Mouse (Mus musculus): ENCODE measurements around the gene Slc9a3r2. TPM values are rescaled to one million over a fixed set of nuclear protein-coding genes. Genes with fewer than 3 reads are reported as not detected.

Gene Slc9a3r2
- total and polyA plus RNA-seq, 3 experiments = 100.0 to 125 (median 110) TPM

DNA sequence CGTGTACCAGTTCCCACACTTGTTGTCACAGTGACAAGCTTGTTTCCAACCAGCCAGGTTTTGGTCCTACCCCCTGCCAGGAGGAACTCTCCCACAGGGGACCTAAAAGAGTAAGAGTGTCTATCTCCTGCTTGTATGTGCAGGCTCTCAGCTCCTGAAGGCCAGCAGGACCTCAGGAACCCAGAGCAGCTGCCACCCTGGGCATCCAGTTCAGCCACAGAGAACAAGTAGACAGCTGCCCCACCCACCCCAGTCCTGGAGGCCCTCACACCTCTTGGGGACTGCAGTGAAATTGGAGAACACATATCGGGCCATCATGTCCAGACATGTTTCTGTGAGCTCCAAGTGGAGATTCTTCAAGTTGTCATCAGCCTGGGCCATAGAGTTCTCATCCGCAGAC lies 45.6 kb downstream of the Slc9a3r2 start:
- Histone ChIP-seq H3K27ac (no peak overlapping the region), H3K36me3 (ENCODE audit: control insufficient read depth, insufficient read depth, low read length) (no peaks in the 10 kb centered on the region), H3K9ac (ENCODE audit: low read depth, low read length) (no peak overlapping the region), H3K79me2 (replicated peaks; ENCODE audit: control insufficient read depth, insufficient read depth, low read length) (no peaks in the 10 kb centered on the region), H3K4me1 (ENCODE audit: control insufficient read depth, insufficient read depth, low read length) (no peaks in the 10 kb centered on the region), H3K4me3 (no peak overlapping the region), H3K27me3 (ENCODE audit: control insufficient read depth, insufficient read depth, low read length) (no peaks in the 10 kb centered on the region)
- DNase-seq = no peak
- TF ChIP-seq POLR2A (IDR thresholded peaks at IDR 0.05; ENCODE audit: insufficient read depth, low read depth, low read length) (no peak), EP300 (IDR thresholded peaks at IDR 0.05; ENCODE audit: insufficient read depth, low read depth, low read length) (no peak), CTCF (IDR thresholded peaks at IDR 0.05) (no peak)
- intact Hi-C loops (cut with DNase I) = no loop called here
- 81% methylated on average over 3 of the region's 3 CpGs for WGBS

DNA sequence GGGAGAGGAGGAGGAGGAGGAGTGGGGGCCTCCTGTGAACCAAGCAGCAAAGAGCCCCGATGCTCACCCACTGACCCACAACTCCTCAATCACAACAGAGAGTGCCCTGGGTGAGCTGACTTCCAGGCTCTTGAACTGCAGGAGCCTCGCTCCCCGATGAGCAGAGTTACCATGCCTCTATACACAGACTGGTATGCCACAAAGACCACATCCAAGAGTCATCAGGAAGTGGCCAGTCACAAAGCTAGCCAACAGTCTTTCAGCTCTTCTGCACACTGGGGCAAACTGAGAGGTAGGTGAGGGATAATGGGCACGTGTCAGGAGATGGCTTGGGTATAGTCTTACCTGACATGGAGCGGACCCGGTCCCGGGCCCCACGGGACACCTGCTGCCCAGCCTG lies 46.2 kb downstream of the Slc9a3r2 start:
- 89% methylated on average over 8 of the region's 8 CpGs for WGBS
- Histone ChIP-seq H3K4me1 (ENCODE audit: control insufficient read depth, insufficient read depth, low read length) (no peaks in the 10 kb centered on the region), H3K27me3 (ENCODE audit: control insufficient read depth, insufficient read depth, low read length) (no peaks in the 10 kb centered on the region), H3K36me3 (ENCODE audit: control insufficient read depth, insufficient read depth, low read length) (no peaks in the 10 kb centered on the region), H3K27ac (no peak overlapping the region), H3K9ac (ENCODE audit: low read depth, low read length) (no peak overlapping the region), H3K79me2 (replicated peaks; ENCODE audit: control insufficient read depth, insufficient read depth, low read length) (no peaks in the 10 kb centered on the region), H3K4me3 (no peak overlapping the region)
- no peak for DNase-seq
- TF ChIP-seq EP300 (IDR thresholded peaks at IDR 0.05; ENCODE audit: insufficient read depth, low read depth, low read length) = no peak
- TF ChIP-seq POLR2A (IDR thresholded peaks at IDR 0.05; ENCODE audit: insufficient read depth, low read depth, low read length) = no peak
- TF ChIP-seq CTCF (IDR thresholded peaks at IDR 0.05) = no peak
- intact Hi-C loops (cut with DNase I) = no loop called here

DNA sequence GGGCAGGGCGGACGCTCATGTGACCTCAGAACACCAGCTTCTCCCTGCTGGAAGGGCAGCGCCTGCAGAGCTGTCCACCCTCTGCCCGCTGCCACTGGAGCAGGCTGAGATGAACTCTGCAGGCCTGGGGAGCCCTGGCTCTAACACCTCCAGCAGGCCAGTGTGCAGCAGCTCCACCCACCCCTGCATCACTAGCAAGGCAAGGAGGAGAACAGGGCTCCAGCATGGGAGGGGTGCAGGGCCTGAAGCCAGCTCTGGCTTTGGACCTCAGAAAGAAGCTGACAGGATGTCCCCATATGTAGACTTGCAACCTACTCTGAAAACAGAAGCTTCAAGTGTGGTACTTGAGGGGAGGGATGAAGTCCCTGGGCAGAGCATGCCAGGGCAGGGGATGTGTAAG lies 49.6 kb downstream of the Slc9a3r2 start:
- TF ChIP-seq EP300 (IDR thresholded peaks at IDR 0.05; ENCODE audit: insufficient read depth, low read depth, low read length) (no peak), POLR2A (IDR thresholded peaks at IDR 0.05; ENCODE audit: insufficient read depth, low read depth, low read length) (no peak), CTCF (IDR thresholded peaks at IDR 0.05) (no peak)
- no peak overlapping the region for H3K27ac ChIP-seq
- H3K4me1 ChIP-seq (ENCODE audit: control insufficient read depth, insufficient read depth, low read length) = no peaks in the 10 kb centered on the region
- H3K9ac ChIP-seq (ENCODE audit: low read depth, low read length) = no peak overlapping the region
- H3K27me3 ChIP-seq (ENCODE audit: control insufficient read depth, insufficient read depth, low read length) = no peaks in the 10 kb centered on the region
- no peak overlapping the region for H3K4me3 ChIP-seq
- 88% methylated on average over 4 of the region's 4 CpGs for WGBS
- intact Hi-C loops (cut with DNase I) = no loop called here
- DNase-seq = no peak
- H3K79me2 ChIP-seq (replicated peaks; ENCODE audit: control insufficient read depth, insufficient read depth, low read length) = no peaks in the 10 kb centered on the region
- no peaks in the 10 kb centered on the region for H3K36me3 ChIP-seq (ENCODE audit: control insufficient read depth, insufficient read depth, low read length)

DNA sequence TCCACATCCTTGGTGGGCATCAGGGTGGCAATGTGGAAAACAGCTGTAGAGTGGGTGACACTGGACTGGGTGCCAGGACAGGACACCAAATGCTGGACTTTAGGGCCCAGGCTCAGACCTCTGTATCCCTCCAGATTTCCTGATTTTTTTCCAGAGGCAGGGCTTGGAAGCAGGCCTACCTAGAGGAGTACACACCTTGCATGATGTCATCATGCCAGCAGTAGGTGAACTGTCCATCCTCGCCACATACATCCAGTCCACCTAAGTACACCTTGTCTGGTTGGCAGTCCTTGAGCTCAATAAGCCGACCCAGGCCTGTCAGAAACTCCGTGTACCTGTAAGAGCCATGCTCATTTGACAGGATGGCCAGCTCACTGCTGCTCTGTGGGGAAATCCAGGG lies 52.1 kb downstream of the Slc9a3r2 start:
- no peak overlapping the region for H3K27ac ChIP-seq
- intact Hi-C loops (cut with DNase I) = loop anchor here (5.0 kb wide), 1 partner anchor 54 kb away; the partner anchor contains the start of gene Slc9a3r2
- 0 out of 2 replicates have a peak, but pooled peaks have one; percentile 15 for TF ChIP-seq POLR2A (IDR thresholded peaks at IDR 0.05; ENCODE audit: insufficient read depth, low read depth, low read length)
- TF ChIP-seq EP300 (IDR thresholded peaks at IDR 0.05; ENCODE audit: insufficient read depth, low read depth, low read length) = no peak
- TF ChIP-seq CTCF (IDR thresholded peaks at IDR 0.05) = no peak
- WGBS = 93% methylated on average over 3 of the region's 3 CpGs
- H3K36me3 ChIP-seq (ENCODE audit: control insufficient read depth, insufficient read depth, low read length) = no peaks in the 10 kb centered on the region
- no peak overlapping the region for H3K4me3 ChIP-seq
- DNase-seq = no peak
- H3K79me2 ChIP-seq (replicated peaks; ENCODE audit: control insufficient read depth, insufficient read depth, low read length) = no peaks in the 10 kb centered on the region
- no peaks in the 10 kb centered on the region for H3K27me3 ChIP-seq (ENCODE audit: control insufficient read depth, insufficient read depth, low read length)
- H3K4me1 ChIP-seq (ENCODE audit: control insufficient read depth, insufficient read depth, low read length) = no peaks in the 10 kb centered on the region
- H3K9ac ChIP-seq (ENCODE audit: low read depth, low read length) = no peak overlapping the region

DNA sequence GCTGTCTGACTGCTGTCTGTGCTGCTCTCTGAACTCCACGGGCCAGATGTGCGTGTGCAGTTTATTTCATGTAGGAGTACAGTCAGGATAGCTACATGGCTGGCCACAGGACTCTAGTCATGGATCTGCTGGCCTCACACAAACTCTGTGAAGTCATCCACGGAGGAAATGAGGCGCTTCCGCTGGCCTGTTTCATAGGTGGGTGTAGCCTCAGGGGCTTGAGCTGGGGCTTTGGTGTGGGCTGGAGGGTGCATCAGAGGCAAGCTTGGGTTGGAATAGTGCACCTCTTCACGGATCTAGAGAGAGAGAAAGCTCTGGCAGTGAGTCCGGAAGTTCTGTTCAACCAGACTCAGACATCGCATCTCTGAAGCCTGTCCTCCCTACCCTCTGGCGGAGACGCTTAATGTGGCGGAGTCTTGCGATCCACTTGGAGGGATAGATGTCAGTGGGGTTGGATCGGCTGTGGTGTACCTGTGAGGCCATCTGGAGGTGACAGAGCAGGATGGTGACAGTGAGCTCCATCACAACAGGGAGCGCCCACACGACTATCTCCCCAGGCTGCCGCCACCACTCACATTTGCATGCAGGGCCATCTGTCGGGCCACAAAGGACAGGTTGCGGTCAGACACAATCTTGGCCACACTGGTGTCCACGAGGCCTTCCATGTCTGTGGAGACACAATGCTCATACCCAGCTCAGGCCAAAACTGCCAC lies 53.5 kb downstream of the Slc9a3r2 start:
- no peak overlapping the region for H3K4me3 ChIP-seq
- no peak for TF ChIP-seq CTCF (IDR thresholded peaks at IDR 0.05)
- no peak for TF ChIP-seq EP300 (IDR thresholded peaks at IDR 0.05; ENCODE audit: insufficient read depth, low read depth, low read length)
- TF ChIP-seq POLR2A (IDR thresholded peaks at IDR 0.05; ENCODE audit: insufficient read depth, low read depth, low read length) = no peak
- 82% methylated on average over 19 of the region's 19 CpGs for WGBS

DNA sequence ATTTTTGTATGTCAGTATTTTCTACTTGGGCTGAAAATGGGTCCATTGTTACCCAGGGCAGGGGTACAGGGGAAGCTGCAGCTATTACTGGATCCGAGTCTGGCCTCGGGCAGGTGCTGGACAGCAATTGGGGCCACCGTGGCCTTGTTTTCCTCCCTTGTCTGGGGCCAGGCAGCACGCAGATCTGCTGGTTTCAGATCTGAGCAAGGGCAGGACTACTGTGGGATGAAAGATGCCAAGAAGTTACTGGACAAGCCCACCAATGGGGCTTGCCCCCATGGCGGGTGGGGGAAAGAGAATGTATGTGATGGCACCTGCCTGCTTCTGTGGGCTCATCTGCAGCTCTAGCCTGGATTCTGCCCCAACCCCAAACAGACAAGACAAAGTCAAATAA lies 54.1 kb downstream of the Slc9a3r2 start:
- Histone ChIP-seq H3K4me3 (no peak overlapping the region), H3K36me3 (ENCODE audit: control insufficient read depth, insufficient read depth, low read length) (no peaks in the 10 kb centered on the region), H3K27me3 (ENCODE audit: control insufficient read depth, insufficient read depth, low read length) (no peaks in the 10 kb centered on the region), H3K9ac (ENCODE audit: low read depth, low read length) (no peak overlapping the region), H3K79me2 (replicated peaks; ENCODE audit: control insufficient read depth, insufficient read depth, low read length) (no peaks in the 10 kb centered on the region), H3K27ac (no peak overlapping the region), H3K4me1 (ENCODE audit: control insufficient read depth, insufficient read depth, low read length) (no peaks in the 10 kb centered on the region)
- no peak for DNase-seq
- WGBS = 74% methylated on average over 5 of the region's 5 CpGs
- TF ChIP-seq POLR2A (IDR thresholded peaks at IDR 0.05; ENCODE audit: insufficient read depth, low read depth, low read length) (no peak), CTCF (IDR thresholded peaks at IDR 0.05) (no peak), EP300 (IDR thresholded peaks at IDR 0.05; ENCODE audit: insufficient read depth, low read depth, low read length) (no peak)
- intact Hi-C loops (cut with DNase I) = loop anchor here (5.0 kb wide), 1 partner anchor 56 kb away; the partner anchor contains the start of gene Slc9a3r2

More for the DNA sequence above, 53.5 kb downstream of the Slc9a3r2 start:
- Histone ChIP-seq H3K79me2 (replicated peaks; ENCODE audit: control insufficient read depth, insufficient read depth, low read length) (no peaks in the 10 kb centered on the region), H3K4me1 (ENCODE audit: control insufficient read depth, insufficient read depth, low read length) (no peaks in the 10 kb centered on the region), H3K27me3 (ENCODE audit: control insufficient read depth, insufficient read depth, low read length) (no peaks in the 10 kb centered on the region), H3K9ac (ENCODE audit: low read depth, low read length) (no peak overlapping the region), H3K36me3 (ENCODE audit: control insufficient read depth, insufficient read depth, low read length) (no peaks in the 10 kb centered on the region), H3K27ac (no peak overlapping the region)
- DNase-seq = no peak
- intact Hi-C loops (cut with DNase I) = loop anchor here (5.0 kb wide), 1 partner anchor 56 kb away; the partner anchor contains the start of gene Slc9a3r2

All from heart, adult 2 months (tissue).